ENCODE assay signal across 21 mouse cellular contexts in the genomic region with DNA sequence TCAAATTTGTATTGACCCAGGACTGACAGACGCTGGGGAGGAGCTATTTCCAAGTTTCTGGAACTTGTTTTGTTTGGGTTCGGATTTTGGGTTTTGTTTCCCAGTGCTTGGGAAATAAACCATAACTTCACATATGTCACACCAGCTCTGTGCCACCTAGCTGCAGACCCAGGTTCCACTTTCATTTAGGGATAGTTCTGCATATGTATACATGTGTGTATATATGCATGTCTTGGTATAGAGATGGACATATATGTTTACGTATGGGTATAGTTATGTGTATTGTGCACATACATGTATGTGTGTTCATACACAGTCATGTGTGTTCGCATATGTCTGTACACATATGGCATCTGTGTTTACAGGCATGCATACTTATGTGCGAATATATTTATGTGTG.
DNase-seq lines count a peak whose midpoint lies in the region; ATAC-seq and TF ChIP-seq lines count a peak whose summit lies in the region.
"Had no signal": no experiment of that assay in that cellular context is flagged by ENCODE, and none has a peak within 500 bp of the region (broad histone marks: within the 10 kb centered on the region; RNA-seq: fewer than 3 reads in every experiment).

No protein-coding gene starts in this region.

- no peak for DNase-seq in embryonic facial prominence, embryonic 11.5 days (ENCODE audit: low spot score)
- DNase-seq in embryonic facial prominence, embryonic 10.5 days (ENCODE audit: low spot score): no peak
- no peak for DNase-seq in liver, embryonic 13.5 days
- DNase-seq in liver, embryonic 11.5 days (ENCODE audit: low spot score): no peak
- DNase-seq in midbrain, postnatal 0 days (ENCODE audit: low spot score): no peak
- no peak for DNase-seq in right cerebral cortex, postnatal 36 days (ENCODE audit: low spot score in 2 of 2)
- DNase-seq: adrenal gland, postnatal 25 days; cerebellum, adult 8-10 months; gastrocnemius, postnatal 14 days; heart, postnatal 14 days; kidney, adult 11 months; lung, adult 2 months; thymus, postnatal 25 days had no signal

- H3K27ac ChIP-seq in embryonic facial prominence, embryonic 11.5 days (replicated peaks; ENCODE audit: low read depth, low read length): no peak overlapping the region
- no peak overlapping the region for H3K27ac ChIP-seq in embryonic facial prominence, embryonic 10.5 days (replicated peaks)
- H3K27ac ChIP-seq in liver, embryonic 13.5 days: no peak overlapping the region
- H3K27ac ChIP-seq in liver, embryonic 11.5 days (ENCODE audit: low read depth, low read length): no peak overlapping the region
- no peak overlapping the region for H3K27ac ChIP-seq in hindbrain, embryonic 15.5 days (replicated peaks)
- no peak overlapping the region for H3K27ac ChIP-seq in midbrain, postnatal 0 days (ENCODE audit: low read depth, low read length)
- H3K27ac ChIP-seq: embryonic facial prominence, embryonic 15.5 days; heart, embryonic 10.5 days; left cerebral cortex, adult 2 months; limb, embryonic 15.5 days; macrophage; stomach, postnatal 0 days had no signal

- ATAC-seq in embryonic facial prominence, embryonic 11.5 days (replicated peaks; ENCODE audit: insufficient number of reproducible peaks, low FRiP score, low TSS enrichment, low read depth): peak; percentile 8; the same call in 1 of the 2 replicates
- no peak for ATAC-seq in liver, embryonic 13.5 days (ENCODE audit: low read depth)
- ATAC-seq in liver, embryonic 11.5 days (replicated peaks; ENCODE audit: low FRiP score): no peak
- no peak for ATAC-seq in hindbrain, embryonic 15.5 days (ENCODE audit: low FRiP score, low read depth)
- ATAC-seq in midbrain, postnatal 0 days (ENCODE audit: low FRiP score): no peak
- ATAC-seq in erythroblast, adult 5-6 weeks (replicated peaks; ENCODE audit: low FRiP score, poor library complexity, severe bottlenecking): no peak

- no peaks in the 10 kb centered on the region for H3K36me3 ChIP-seq in embryonic facial prominence, embryonic 11.5 days (replicated peaks; ENCODE audit: control insufficient read depth, insufficient read depth, low read depth, low read length)
- no peaks in the 10 kb centered on the region for H3K36me3 ChIP-seq in embryonic facial prominence, embryonic 10.5 days (replicated peaks)
- H3K36me3 ChIP-seq in liver, embryonic 13.5 days: no peaks in the 10 kb centered on the region
- H3K36me3 ChIP-seq in liver, embryonic 11.5 days (ENCODE audit: control insufficient read depth, insufficient read depth, low read length): no peaks in the 10 kb centered on the region
- H3K36me3 ChIP-seq in hindbrain, embryonic 15.5 days: no peaks in the 10 kb centered on the region
- H3K36me3 ChIP-seq in midbrain, postnatal 0 days (ENCODE audit: insufficient read depth, low read length): no peaks in the 10 kb centered on the region
- H3K36me3 ChIP-seq: embryonic facial prominence, embryonic 15.5 days; heart, embryonic 10.5 days; limb, embryonic 15.5 days had no signal

- no peak overlapping the region for H3K4me2 ChIP-seq in embryonic facial prominence, embryonic 11.5 days (ENCODE audit: low read depth, low read length)
- 0 out of 2 replicates have a peak overlapping the region, but pooled peaks have one; percentile 21 for H3K4me2 ChIP-seq in liver, embryonic 13.5 days
- no peak overlapping the region for H3K4me2 ChIP-seq in liver, embryonic 11.5 days
- H3K4me2 ChIP-seq in hindbrain, embryonic 15.5 days: peak overlapping the region; percentile 14; the same call in 1 of the 2 replicates
- H3K4me2 ChIP-seq in midbrain, postnatal 0 days (ENCODE audit: low read depth, low read length, poor library complexity, severe bottlenecking): no peak overlapping the region
- H3K4me2 ChIP-seq: embryonic facial prominence, embryonic 15.5 days; limb, embryonic 15.5 days had no signal

- H3K9me3 ChIP-seq in embryonic facial prominence, embryonic 11.5 days (replicated peaks; ENCODE audit: control insufficient read depth, low read length): no peaks in the 10 kb centered on the region
- no peaks in the 10 kb centered on the region for H3K9me3 ChIP-seq in embryonic facial prominence, embryonic 10.5 days
- H3K9me3 ChIP-seq in liver, embryonic 13.5 days (replicated peaks): no peaks in the 10 kb centered on the region
- no peaks in the 10 kb centered on the region for H3K9me3 ChIP-seq in liver, embryonic 11.5 days (ENCODE audit: control insufficient read depth, low read length)
- no peaks in the 10 kb centered on the region for H3K9me3 ChIP-seq in hindbrain, embryonic 15.5 days
- H3K9me3 ChIP-seq in midbrain, postnatal 0 days (ENCODE audit: low read length): no peaks in the 10 kb centered on the region
- H3K9me3 ChIP-seq: embryonic facial prominence, embryonic 15.5 days; heart, embryonic 10.5 days; limb, embryonic 15.5 days had no signal

- H3K4me1 ChIP-seq in embryonic facial prominence, embryonic 11.5 days (ENCODE audit: control insufficient read depth, insufficient read depth, low read length): no peaks in the 10 kb centered on the region
- peaks cover 25% of the 10 kb centered on the region for H3K4me1 ChIP-seq in embryonic facial prominence, embryonic 10.5 days
- H3K4me1 ChIP-seq in liver, embryonic 13.5 days (replicated peaks): no peaks in the 10 kb centered on the region
- no peaks in the 10 kb centered on the region for H3K4me1 ChIP-seq in liver, embryonic 11.5 days (replicated peaks; ENCODE audit: control insufficient read depth, insufficient read depth, low read length)
- H3K4me1 ChIP-seq in hindbrain, embryonic 15.5 days (replicated peaks): peaks cover 28% of the 10 kb centered on the region
- H3K4me1 ChIP-seq in midbrain, postnatal 0 days (ENCODE audit: insufficient read depth, low read length): peaks cover 5% of the 10 kb centered on the region; the same call in 1 of the 2 replicates
- H3K4me1 ChIP-seq: heart, embryonic 10.5 days had no signal

- H3K4me3 ChIP-seq in embryonic facial prominence, embryonic 11.5 days (ENCODE audit: low read depth, low read length): no peak overlapping the region
- H3K4me3 ChIP-seq in embryonic facial prominence, embryonic 10.5 days: no peak overlapping the region
- no peak overlapping the region for H3K4me3 ChIP-seq in liver, embryonic 13.5 days (replicated peaks)
- no peak overlapping the region for H3K4me3 ChIP-seq in liver, embryonic 11.5 days (ENCODE audit: low read depth, low read length)
- H3K4me3 ChIP-seq in hindbrain, embryonic 15.5 days: no peak overlapping the region
- no peak overlapping the region for H3K4me3 ChIP-seq in midbrain, postnatal 0 days (ENCODE audit: low read depth, low read length)
- H3K4me3 ChIP-seq: embryonic facial prominence, embryonic 15.5 days; heart, embryonic 10.5 days; left cerebral cortex, adult 2 months; limb, embryonic 15.5 days had no signal

- peak; percentile 26 for TF ChIP-seq CTCF in midbrain, postnatal 0 days (IDR thresholded peaks at IDR 0.05)

- H3K9ac ChIP-seq in embryonic facial prominence, embryonic 11.5 days (replicated peaks; ENCODE audit: low read length): no peak overlapping the region
- H3K9ac ChIP-seq in liver, embryonic 13.5 days: no peak overlapping the region
- H3K9ac ChIP-seq in liver, embryonic 11.5 days (ENCODE audit: low read depth, low read length): no peak overlapping the region
- H3K9ac ChIP-seq in hindbrain, embryonic 15.5 days: no peak overlapping the region
- H3K9ac ChIP-seq in midbrain, postnatal 0 days (replicated peaks; ENCODE audit: low read length, poor library complexity, severe bottlenecking): no peak overlapping the region
- H3K9ac ChIP-seq: embryonic facial prominence, embryonic 15.5 days; limb, embryonic 15.5 days had no signal

- 68% methylated on average over 5 of the region's 5 CpGs for WGBS in embryonic facial prominence, embryonic 11.5 days
- 71% methylated on average over 5 of the region's 5 CpGs for WGBS in embryonic facial prominence, embryonic 10.5 days
- WGBS in liver, embryonic 13.5 days (ENCODE audit: insufficient replicate concordance): 65% methylated on average over 5 of the region's 5 CpGs
- WGBS in liver, embryonic 11.5 days: 71% methylated on average over 5 of the region's 5 CpGs
- 74% methylated on average over 5 of the region's 5 CpGs for WGBS in hindbrain, embryonic 15.5 days
- 78% methylated on average over 5 of the region's 5 CpGs for WGBS in midbrain, postnatal 0 days

- H3K27me3 ChIP-seq in embryonic facial prominence, embryonic 11.5 days (ENCODE audit: control insufficient read depth, insufficient read depth, low read length): no peaks in the 10 kb centered on the region
- peaks cover 37% of the 10 kb centered on the region for H3K27me3 ChIP-seq in embryonic facial prominence, embryonic 10.5 days (replicated peaks; ENCODE audit: low read depth, poor library complexity, severe bottlenecking)
- no peaks in the 10 kb centered on the region for H3K27me3 ChIP-seq in liver, embryonic 13.5 days
- no peaks in the 10 kb centered on the region for H3K27me3 ChIP-seq in liver, embryonic 11.5 days (replicated peaks; ENCODE audit: control insufficient read depth, insufficient read depth, low read length)
- H3K27me3 ChIP-seq in hindbrain, embryonic 15.5 days: 0 out of 2 replicates have a peak, but pooled peaks cover 4% of the 10 kb centered on the region
- no peaks in the 10 kb centered on the region for H3K27me3 ChIP-seq in midbrain, postnatal 0 days (ENCODE audit: insufficient read depth, low read length)
- H3K27me3 ChIP-seq: embryonic facial prominence, embryonic 15.5 days had no signal

Comparison
In these comparisons a context has a peak if more than half of its experiments do, and no peak if none do; other contexts are left out.
1. H3K4me2 ChIP-seq: peak in liver, embryonic 13.5 days (single experiment) and hindbrain, embryonic 15.5 days (single experiment); none in embryonic facial prominence, embryonic 11.5 days (single experiment), liver, embryonic 11.5 days (single experiment) and midbrain, postnatal 0 days (single experiment).